8 mouse cellular contexts compared by ENCODE assay signal in genomic region chr11:46092121-46092520, GRCm38 (mm10). TPM values are rescaled to one million over a fixed set of nuclear protein-coding genes. Genes with fewer than 3 reads are reported as not detected.
DNase-seq lines count a peak whose midpoint lies in the region; ATAC-seq lines count a peak whose summit lies in the region.
"Had no signal": no experiment of that assay in that cellular context is flagged by ENCODE, and none has a peak within 500 bp of the region (broad histone marks: within the 10 kb centered on the region; RNA-seq: fewer than 3 reads in every experiment).

No protein-coding gene starts in this region.

- no peak overlapping the region for H3K4me2 ChIP-seq in heart, embryonic 13.5 days
- H3K4me2 ChIP-seq in lung, embryonic 15.5 days = no peak overlapping the region

- ATAC-seq in heart, embryonic 13.5 days (ENCODE audit: extremely low read depth, insufficient number of reproducible peaks, low FRiP score, low TSS enrichment) = no peak
- ATAC-seq in lung, embryonic 15.5 days (ENCODE audit: borderline replicate concordance, extremely low read depth, low FRiP score, low TSS enrichment) = no peak

- 69% methylated on average over 4 of the region's 4 CpGs for WGBS in heart, embryonic 13.5 days
- WGBS in lung, embryonic 15.5 days = 61% methylated on average over 4 of the region's 4 CpGs

- H3K4me1 ChIP-seq in heart, embryonic 13.5 days = peaks cover 78% of the 10 kb centered on the region
- peaks cover 48% of the 10 kb centered on the region for H3K4me1 ChIP-seq in lung, embryonic 15.5 days

- no peak overlapping the region for H3K4me3 ChIP-seq in heart, embryonic 13.5 days
- no peak overlapping the region for H3K4me3 ChIP-seq in lung, embryonic 15.5 days

- H3K9ac ChIP-seq in heart, embryonic 13.5 days = no peak overlapping the region
- H3K9ac ChIP-seq in lung, embryonic 15.5 days = no peak overlapping the region

- DNase-seq in heart, adult 9 months (ENCODE audit: low spot score in 2 of 2) = no peak
- DNase-seq in lung, postnatal 14 days = no peak
- DNase-seq in induced T-regulatory cell, adult 2 months (ENCODE audit: low read depth) = peak; percentile 29
- DNase-seq in telencephalon, adult 2 months (ENCODE audit: low read depth, low spot score) = peak; percentile 35
- no peak for DNase-seq in adipocyte (ENCODE audit: low spot score)
- DNase-seq: adrenal gland, adult 8-10 months had no signal

- peaks cover 53% of the 10 kb centered on the region for H3K36me3 ChIP-seq in heart, embryonic 13.5 days
- peaks cover 14% of the 10 kb centered on the region; the same call in 1 of the 2 replicates for H3K36me3 ChIP-seq in lung, embryonic 15.5 days

- H3K27me3 ChIP-seq in heart, embryonic 13.5 days (replicated peaks) = no peaks in the 10 kb centered on the region
- no peaks in the 10 kb centered on the region for H3K27me3 ChIP-seq in lung, embryonic 15.5 days

- H3K9me3 ChIP-seq in heart, embryonic 13.5 days = no peaks in the 10 kb centered on the region
- no peaks in the 10 kb centered on the region for H3K9me3 ChIP-seq in lung, embryonic 15.5 days

- H3K27ac ChIP-seq in heart, embryonic 13.5 days (replicated peaks) = peak overlapping the region; percentile 82
- peak overlapping the region; percentile 41 for H3K27ac ChIP-seq in lung, embryonic 15.5 days

RNA-seq across cellular contexts. Expression of gene Adam19, which starts 36.3 kb away (rescaled TPM):
- polyA plus RNA-seq in heart, embryonic 13.5 days (2015; fragmentation: Nextera tagmentation; extraction: Ambion mirVana) = 24.2 and 24.7 TPM in 2 replicates
- 22.5 and 23.4 TPM in 2 replicates for polyA plus RNA-seq in lung, embryonic 15.5 days (2015; fragmentation: Nextera tagmentation; extraction: Ambion mirVana)

RNA-seq across cellular contexts. Expression of gene Gm12166, which starts 40.0 kb away (rescaled TPM):
- polyA plus RNA-seq in heart, embryonic 13.5 days (2015; fragmentation: Nextera tagmentation; extraction: Ambion mirVana) = 4.8 and 5.3 TPM in 2 replicates
- polyA plus RNA-seq in lung, embryonic 15.5 days (2015; fragmentation: Nextera tagmentation; extraction: Ambion mirVana) = 4.5 and 4.7 TPM in 2 replicates

Comparison
In these comparisons a context has a peak if more than half of its experiments do, and no peak if none do; other contexts are left out.
1. DNase-seq: peak in induced T-regulatory cell, adult 2 months (single experiment) and telencephalon, adult 2 months (single experiment); none in heart, adult 9 months (0 of 2), lung, postnatal 14 days (single experiment) and adipocyte (single experiment).